Mouse (Mus musculus): ENCODE results near the gene Ccdc73. TPM values are rescaled to one million over a fixed set of nuclear protein-coding genes. Genes with fewer than 3 reads are reported as not detected.

The Ccdc73 gene
- polyA plus RNA-seq (2015; fragmentation: Illumina TruSeq; extraction: RNeasy Lipid Tissue Mini Kit (QIAGEN cat#74804); ENCODE audit: insufficient read depth, low replicate concordance): 9.4 TPM

DNA sequence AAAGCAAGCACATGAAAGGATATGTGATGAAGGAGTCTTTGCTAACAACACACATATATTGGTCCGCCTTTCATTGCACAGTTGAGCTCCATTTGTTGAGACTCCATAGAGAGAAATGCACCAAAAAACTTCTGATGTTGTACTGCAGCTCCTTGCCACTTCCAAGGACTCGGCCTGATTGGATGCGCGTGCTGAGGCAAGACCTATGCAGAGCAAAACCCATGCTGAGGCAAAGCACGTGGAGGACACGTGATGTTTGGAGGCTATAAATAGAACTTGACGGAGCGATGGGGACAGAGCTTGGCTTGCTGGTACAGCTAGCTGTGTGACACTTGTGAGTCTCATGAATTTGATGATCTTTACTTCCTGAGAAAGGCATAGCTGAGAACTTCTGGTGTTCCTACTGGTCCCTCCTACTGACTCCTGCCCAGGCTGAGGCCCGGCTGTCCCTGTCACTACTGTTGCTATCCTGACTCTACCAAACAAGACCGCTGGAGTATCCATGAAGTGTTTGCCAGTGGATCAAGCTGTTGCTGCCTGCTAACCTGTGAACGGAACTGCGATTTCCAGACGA, at the start of gene Ccdc73:
TSS of gene Ccdc73 (plus strand) at position 524 of the 574 bp plus-strand sequence.

DNA sequence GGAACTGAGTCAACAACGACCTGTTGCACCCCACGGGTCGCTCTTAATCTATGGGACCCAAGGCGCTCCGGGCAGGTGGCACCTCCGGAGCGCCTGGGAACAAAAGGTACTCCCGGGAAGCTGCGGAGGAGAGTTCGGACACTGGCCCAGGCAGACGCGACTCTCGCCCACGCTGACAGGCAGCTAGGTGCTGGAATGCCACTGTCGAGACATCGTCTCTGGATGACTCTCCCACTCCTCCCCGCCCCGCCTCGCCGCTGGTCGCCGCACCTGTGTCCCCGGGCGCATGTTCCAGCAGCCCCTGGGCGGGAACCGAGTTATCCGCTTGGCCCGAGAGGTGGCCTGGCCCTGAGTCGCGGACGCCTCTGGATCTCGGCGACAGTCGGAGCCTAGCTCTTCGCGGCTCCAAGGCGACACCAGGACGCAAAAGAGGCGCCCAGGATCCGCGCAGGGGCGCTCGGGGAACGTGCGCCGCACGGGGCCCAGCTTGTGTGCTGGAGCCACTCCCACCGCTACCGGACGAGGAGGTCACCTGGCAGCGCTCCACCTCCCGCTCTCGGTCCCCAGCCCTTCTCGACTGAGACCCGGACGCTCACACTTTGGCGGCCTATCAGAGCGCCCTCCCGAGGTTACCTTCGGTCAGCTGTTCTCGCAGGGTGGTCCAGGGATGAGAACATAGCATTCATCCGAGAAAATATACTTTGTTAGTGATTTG, 18.2 kb upstream of the Ccdc73 start, which contains the start of gene Prrg4:
TSS of gene Prrg4 (minus strand) at position 601 of the 715 bp plus-strand sequence.

DNA sequence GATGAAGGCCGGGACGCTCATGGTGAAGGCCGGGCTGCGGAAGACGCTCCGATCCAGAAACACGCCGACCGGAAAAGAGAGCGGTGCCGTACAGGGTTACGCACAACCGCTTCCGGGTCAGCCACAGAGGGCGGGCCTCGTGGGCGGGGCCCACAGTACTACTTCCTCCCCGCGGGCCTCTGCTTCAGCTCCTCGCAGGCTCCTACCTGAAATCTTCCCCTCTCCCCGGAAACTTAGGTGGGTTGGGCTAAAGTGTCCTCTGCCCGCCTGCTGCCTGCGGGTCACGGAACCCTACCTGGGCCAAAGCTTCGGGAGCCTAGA, 149.3 kb downstream of the Ccdc73 start, which contains the start of gene Eif3m:
TSS of gene Eif3m (minus strand) at position 114 of the 321 bp plus-strand sequence.

Other genes starting within 250 kb of the Ccdc73 start
- 6.9 TPM for gene Tcp11l1, start 155.6 kb upstream of the Ccdc73 start, polyA plus RNA-seq (2015; fragmentation: Illumina TruSeq; extraction: RNeasy Lipid Tissue Mini Kit (QIAGEN cat#74804); ENCODE audit: insufficient read depth, low replicate concordance)
- gene Pin1rt1, start 151.4 kb upstream of the Ccdc73 start, polyA plus RNA-seq (2015; fragmentation: Illumina TruSeq; extraction: RNeasy Lipid Tissue Mini Kit (QIAGEN cat#74804); ENCODE audit: insufficient read depth, low replicate concordance): not detected
- 5.4 TPM for gene Depdc7, start 124.9 kb upstream of the Ccdc73 start, polyA plus RNA-seq (2015; fragmentation: Illumina TruSeq; extraction: RNeasy Lipid Tissue Mini Kit (QIAGEN cat#74804); ENCODE audit: insufficient read depth, low replicate concordance)
- 14.1 TPM for gene Qser1, start 51.0 kb upstream of the Ccdc73 start, polyA plus RNA-seq (2015; fragmentation: Illumina TruSeq; extraction: RNeasy Lipid Tissue Mini Kit (QIAGEN cat#74804); ENCODE audit: insufficient read depth, low replicate concordance)
- 3.0 TPM for gene Prrg4, start 17.9 kb upstream of the Ccdc73 start, polyA plus RNA-seq (2015; fragmentation: Illumina TruSeq; extraction: RNeasy Lipid Tissue Mini Kit (QIAGEN cat#74804); ENCODE audit: insufficient read depth, low replicate concordance)
- 302 TPM for gene Eif3m, start 149.3 kb downstream of the Ccdc73 start, polyA plus RNA-seq (2015; fragmentation: Illumina TruSeq; extraction: RNeasy Lipid Tissue Mini Kit (QIAGEN cat#74804); ENCODE audit: insufficient read depth, low replicate concordance)
- gene Gm11060, start 224.2 kb downstream of the Ccdc73 start, polyA plus RNA-seq (2015; fragmentation: Illumina TruSeq; extraction: RNeasy Lipid Tissue Mini Kit (QIAGEN cat#74804); ENCODE audit: insufficient read depth, low replicate concordance): not detected

All from spleen, adult 10 weeks (tissue).